Mouse (Mus musculus): ENCODE results near the gene Prrc2b.

Prrc2b gene

GRCm38 (mm10) chr2:32150924-32151659 is at the start of gene Prrc2b:
Gene Prrc2b (plus strand): TSS chr2:32151082.
- peak; percentile 85 for DNase-seq

GRCm38 (mm10) chr2:32102944-32103343 is 47.9 kb upstream of the Prrc2b start:
- no peak for DNase-seq

- no peak for DNase-seq
Measured at GRCm38 (mm10) chr2:32103557-32103956, 47.3 kb upstream of the Prrc2b start.

- no peak for DNase-seq
Measured at GRCm38 (mm10) chr2:32104122-32104521, 46.8 kb upstream of the Prrc2b start.

GRCm38 (mm10) chr2:32105117-32105913 is 45.6 kb upstream of the Prrc2b start:
- DNase-seq: no peak

- no peak for DNase-seq
Measured at GRCm38 (mm10) chr2:32105930-32106329, 45.0 kb upstream of the Prrc2b start.

GRCm38 (mm10) chr2:32111268-32111667 is 39.6 kb upstream of the Prrc2b start:
- DNase-seq: no peak

GRCm38 (mm10) chr2:32112548-32112947 is 38.3 kb upstream of the Prrc2b start:
- no peak for DNase-seq

GRCm38 (mm10) chr2:32115851-32116268 is 35.0 kb upstream of the Prrc2b start:
- DNase-seq: no peak

- no peak for DNase-seq
Measured at GRCm38 (mm10) chr2:32119802-32120750, 30.8 kb upstream of the Prrc2b start.

GRCm38 (mm10) chr2:32121150-32121549 is 29.7 kb upstream of the Prrc2b start:
- DNase-seq: no peak

GRCm38 (mm10) chr2:32121785-32122184 is 29.1 kb upstream of the Prrc2b start:
- DNase-seq: no peak

GRCm38 (mm10) chr2:32127653-32128535 is 23.0 kb upstream of the Prrc2b start:
- no peak for DNase-seq

GRCm38 (mm10) chr2:32128536-32128841 is 22.4 kb upstream of the Prrc2b start:
- no peak for DNase-seq

- no peak for DNase-seq
Measured at GRCm38 (mm10) chr2:32129383-32130074, 21.4 kb upstream of the Prrc2b start.

- DNase-seq: peak; percentile 51
Measured at GRCm38 (mm10) chr2:32130435-32130834, 20.4 kb upstream of the Prrc2b start.

- no peak for DNase-seq
Measured at GRCm38 (mm10) chr2:32131205-32131834, 19.6 kb upstream of the Prrc2b start.

GRCm38 (mm10) chr2:32131866-32132566 is 18.9 kb upstream of the Prrc2b start:
- no peak for DNase-seq

- DNase-seq: peak; percentile 66
Measured at GRCm38 (mm10) chr2:32132567-32132992, 18.3 kb upstream of the Prrc2b start.

- DNase-seq: peak; percentile 91
Measured at GRCm38 (mm10) chr2:32134039-32134438, 16.8 kb upstream of the Prrc2b start.

All from kidney, postnatal 14 days (tissue).